Mouse (Mus musculus): Measurements from ENCODE around the gene Usp10. TPM values are rescaled to one million over a fixed set of nuclear protein-coding genes. Genes with fewer than 3 reads are reported as not detected.
A peak's percentile ranks its signal among the peaks of the same experiment; 100 is the strongest.

The Usp10 gene
- total RNA-seq (2014; rRNA removed) (42.6 and 50.1 TPM in 2 replicates), polyA plus RNA-seq (2012; rRNA removed) (82.3 and 94.1 TPM in 2 replicates)

DNA sequence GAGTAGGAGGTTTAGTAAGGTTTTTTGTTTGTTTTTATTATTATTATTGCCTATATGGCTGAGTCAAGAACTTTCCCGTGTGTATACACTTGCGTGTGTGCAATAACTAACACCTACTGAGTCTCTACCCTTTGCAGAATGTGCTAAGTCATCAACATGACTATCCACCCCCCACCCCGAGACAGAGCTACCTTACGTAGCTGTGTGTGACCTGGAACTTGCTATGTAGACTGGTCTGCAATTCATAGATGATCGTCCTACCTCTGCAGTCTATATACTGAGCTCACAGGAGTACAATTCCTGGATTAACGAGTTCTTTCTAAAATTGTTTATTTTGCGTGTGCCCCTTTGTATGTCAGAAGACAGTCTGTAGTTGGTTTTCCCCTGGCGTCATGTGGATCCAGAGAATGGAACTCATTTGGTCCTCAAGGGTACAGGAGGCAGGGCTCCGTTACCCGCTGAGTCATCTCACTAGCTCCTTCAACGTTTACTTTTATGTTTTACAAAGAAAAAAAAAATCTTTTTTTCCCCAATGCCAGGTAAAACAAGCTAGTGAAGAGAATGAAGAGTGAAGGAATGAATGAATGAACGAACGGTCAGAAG is at the start of gene Usp10:
Gene Usp10, plus strand, starts transcription at position 417 of the 603 bp plus-strand sequence.
- no peak for TF ChIP-seq CTCF (IDR thresholded peaks at IDR 0.05; ENCODE audit: low read depth, low read length)
- no peak for TF ChIP-seq POLR2A (IDR thresholded peaks at IDR 0.05; ENCODE audit: extremely low read depth, insufficient read depth, low read length)
- H3K27me3 ChIP-seq (ENCODE audit: control insufficient read depth, insufficient read depth, low read length) = no peaks in the 10 kb centered on the region
- H3K4me1 ChIP-seq (ENCODE audit: control insufficient read depth, insufficient read depth, low read length) = peaks cover 20% of the 10 kb centered on the region
- H3K36me3 ChIP-seq (ENCODE audit: control insufficient read depth, insufficient read depth, low read length) = no peaks in the 10 kb centered on the region
- H3K4me3 ChIP-seq (ENCODE audit: insufficient read depth, low read depth, low read length) = peak within 1 kb of the TSS; percentile 87
- WGBS = 27% methylated on average over 13 of the region's 13 CpGs
- H3K27ac ChIP-seq (replicated peaks; ENCODE audit: insufficient read depth, low read depth, low read length) = peak within 1 kb of the TSS; percentile 89
- no peak for DNase-seq (ENCODE audit: extremely low read depth, low read depth, low spot score)
- H3K79me2 ChIP-seq (ENCODE audit: control insufficient read depth, insufficient read depth, low read length) = peaks cover 29% of the 10 kb centered on the region
- H3K9ac ChIP-seq (ENCODE audit: low read depth, low read length) = peak within 1 kb of the TSS; percentile 99

GRCm38 (mm10) chr8:119861706-119862389 is 48.3 kb upstream of the Usp10 start, which contains the start of gene Klhl36:
TSS of gene Klhl36 (plus strand) at chr8:119862266.
- WGBS = 1% methylated on average over 35 of the region's 35 CpGs
- Histone ChIP-seq H3K9ac (ENCODE audit: low read depth, low read length) (peak within 1 kb of the TSS; percentile 87), H3K4me1 (ENCODE audit: control insufficient read depth, insufficient read depth, low read length) (peaks cover 3% of the 10 kb centered on the region), H3K4me3 (ENCODE audit: insufficient read depth, low read depth, low read length) (peak within 1 kb of the TSS; percentile 80), H3K36me3 (ENCODE audit: control insufficient read depth, insufficient read depth, low read length) (no peaks in the 10 kb centered on the region; the same call in 1 of the 2 replicates), H3K27me3 (ENCODE audit: control insufficient read depth, insufficient read depth, low read length) (no peaks in the 10 kb centered on the region), H3K27ac (replicated peaks; ENCODE audit: insufficient read depth, low read depth, low read length) (peak within 1 kb of the TSS; percentile 19), H3K79me2 (ENCODE audit: control insufficient read depth, insufficient read depth, low read length) (no peaks in the 10 kb centered on the region)
- TF ChIP-seq CTCF (IDR thresholded peaks at IDR 0.05; ENCODE audit: low read depth, low read length) = no peak
- peak; percentile 71 for TF ChIP-seq POLR2A (IDR thresholded peaks at IDR 0.05; ENCODE audit: extremely low read depth, insufficient read depth, low read length)
- peak; percentile 74 for DNase-seq (ENCODE audit: extremely low read depth, low read depth, low spot score)

DNA sequence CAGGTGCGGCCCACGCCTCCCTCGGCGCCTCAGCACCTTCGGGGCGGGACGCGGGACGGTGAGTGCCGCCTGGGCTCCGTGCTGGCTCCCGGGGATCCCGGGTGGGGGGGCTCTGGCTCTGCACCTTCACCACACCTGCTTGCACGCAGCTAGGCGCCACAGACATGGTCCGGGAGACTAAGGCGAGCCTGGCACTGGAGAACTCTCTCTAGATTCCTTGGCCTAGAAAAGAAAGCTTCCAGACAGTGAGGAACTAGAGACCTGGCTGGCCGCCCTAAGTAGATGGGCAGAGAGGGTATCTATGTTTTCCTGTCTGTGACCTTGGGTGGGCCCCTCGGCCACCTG is 47.8 kb upstream of the Usp10 start:
- Histone ChIP-seq H3K4me3 (ENCODE audit: insufficient read depth, low read depth, low read length) (peak overlapping the region; percentile 80), H3K27me3 (ENCODE audit: control insufficient read depth, insufficient read depth, low read length) (no peaks in the 10 kb centered on the region), H3K4me1 (ENCODE audit: control insufficient read depth, insufficient read depth, low read length) (peaks cover 3% of the 10 kb centered on the region), H3K27ac (replicated peaks; ENCODE audit: insufficient read depth, low read depth, low read length) (peak overlapping the region; percentile 19), H3K79me2 (ENCODE audit: control insufficient read depth, insufficient read depth, low read length) (no peaks in the 10 kb centered on the region), H3K36me3 (ENCODE audit: control insufficient read depth, insufficient read depth, low read length) (no peaks in the 10 kb centered on the region; the same call in 1 of the 2 replicates), H3K9ac (ENCODE audit: low read depth, low read length) (peak overlapping the region; percentile 87)
- WGBS = 3% methylated on average over 13 of the region's 19 CpGs
- no peak for DNase-seq (ENCODE audit: extremely low read depth, low read depth, low spot score)
- TF ChIP-seq POLR2A (IDR thresholded peaks at IDR 0.05; ENCODE audit: extremely low read depth, insufficient read depth, low read length) (no peak), CTCF (IDR thresholded peaks at IDR 0.05; ENCODE audit: low read depth, low read length) (no peak)

GRCm38 (mm10) chr8:119862749-119863148 is 47.4 kb upstream of the Usp10 start:
- Histone ChIP-seq H3K4me1 (ENCODE audit: control insufficient read depth, insufficient read depth, low read length) (peaks cover 3% of the 10 kb centered on the region), H3K36me3 (ENCODE audit: control insufficient read depth, insufficient read depth, low read length) (no peaks in the 10 kb centered on the region; the same call in 1 of the 2 replicates), H3K79me2 (ENCODE audit: control insufficient read depth, insufficient read depth, low read length) (no peaks in the 10 kb centered on the region), H3K9ac (ENCODE audit: low read depth, low read length) (peak overlapping the region; percentile 87), H3K4me3 (ENCODE audit: insufficient read depth, low read depth, low read length) (peak overlapping the region; percentile 80), H3K27ac (replicated peaks; ENCODE audit: insufficient read depth, low read depth, low read length) (peak overlapping the region; percentile 19), H3K27me3 (ENCODE audit: control insufficient read depth, insufficient read depth, low read length) (no peaks in the 10 kb centered on the region)
- no peak for DNase-seq (ENCODE audit: extremely low read depth, low read depth, low spot score)
- TF ChIP-seq CTCF (IDR thresholded peaks at IDR 0.05; ENCODE audit: low read depth, low read length) (no peak), POLR2A (IDR thresholded peaks at IDR 0.05; ENCODE audit: extremely low read depth, insufficient read depth, low read length) (no peak)
- WGBS = 49% methylated on average over 6 of the region's 6 CpGs

GRCm38 (mm10) chr8:119869616-119870015 is 40.5 kb upstream of the Usp10 start:
- DNase-seq (ENCODE audit: extremely low read depth, low read depth, low spot score) = no peak
- H3K27ac ChIP-seq (replicated peaks; ENCODE audit: insufficient read depth, low read depth, low read length) = no peak overlapping the region
- no peaks in the 10 kb centered on the region for H3K27me3 ChIP-seq (ENCODE audit: control insufficient read depth, insufficient read depth, low read length)
- peaks cover 3% of the 10 kb centered on the region; the same call in 1 of the 2 replicates for H3K79me2 ChIP-seq (ENCODE audit: control insufficient read depth, insufficient read depth, low read length)
- H3K4me3 ChIP-seq (ENCODE audit: insufficient read depth, low read depth, low read length) = no peak overlapping the region
- TF ChIP-seq POLR2A (IDR thresholded peaks at IDR 0.05; ENCODE audit: extremely low read depth, insufficient read depth, low read length) (no peak), CTCF (IDR thresholded peaks at IDR 0.05; ENCODE audit: low read depth, low read length) (no peak)
- peaks cover 17% of the 10 kb centered on the region for H3K36me3 ChIP-seq (ENCODE audit: control insufficient read depth, insufficient read depth, low read length)
- no peaks in the 10 kb centered on the region for H3K4me1 ChIP-seq (ENCODE audit: control insufficient read depth, insufficient read depth, low read length)
- H3K9ac ChIP-seq (ENCODE audit: low read depth, low read length) = no peak overlapping the region
- WGBS = 87% methylated on average over 20 of the region's 20 CpGs
